Mouse (Mus musculus) CH12.LX (cell line): ENCODE data around the gene Fam178b.
A peak's percentile ranks its signal among the peaks of the same experiment; 100 is the strongest.

Source experiments
- CTCF ChIP-seq, 2 experiments: IDR thresholded peaks in 1 of 2; conservative IDR thresholded peaks in 1 of 2; 2 replicates each; pipeline ENCODE4 v1.5.1; 2011 to 2012; ENCODE audit warnings: low read depth in 2 of 2, low read length in 2 of 2, improper control_type of control experiment in 1 of 2, inconsistent platforms in 1 of 2, mild to moderate bottlenecking in 1 of 2, moderate library complexity in 1 of 2
- E2F4 ChIP-seq: IDR thresholded peaks from 2 replicates; pipeline ENCODE4 v1.6.1; 2011; ENCODE audit warnings: low read depth, low read length, improper control_type of control experiment; ENCODE audit not compliant: insufficient replicate concordance
- EP300 ChIP-seq: IDR thresholded peaks from 2 replicates; pipeline ENCODE4 v1.6.1; 2011; ENCODE audit warnings: low read length, improper control_type of control experiment
- MAFK ChIP-seq: IDR thresholded peaks from 2 replicates; pipeline ENCODE4 v1.6.1; 2011; ENCODE audit warnings: low read length, improper control_type of control experiment; ENCODE audit not compliant: insufficient replicate concordance
- MAZ ChIP-seq: IDR thresholded peaks from 2 replicates; pipeline ENCODE4 v1.6.1; 2012; ENCODE audit warnings: low read depth, mild to moderate bottlenecking, inconsistent platforms, low read length, improper control_type of control experiment, moderate library complexity
- MYC ChIP-seq: IDR thresholded peaks from 2 replicates; pipeline ENCODE4 v1.6.1; 2011; ENCODE audit warnings: low read depth, mild to moderate bottlenecking, improper control_type of control experiment, low read length
- POLR2A ChIP-seq: IDR thresholded peaks from 2 replicates; pipeline ENCODE4 v1.6.1; 2011; ENCODE audit warnings: low read depth, mild to moderate bottlenecking, improper control_type of control experiment, low read length
- SMC3 ChIP-seq: IDR thresholded peaks from 2 replicates; pipeline ENCODE4 v1.6.1; 2011; ENCODE audit warnings: low read depth, low read length, improper control_type of control experiment

GRCm38 (mm10) chr1:36634940-36635339 lies 48.0 kb downstream of the Fam178b start:
- TF ChIP-seq CTCF (conservative IDR thresholded peaks at IDR 0.05 in 1 of 2, IDR thresholded peaks at IDR 0.05 in 1 of 2; ENCODE audit: low read depth in 2 of 2, low read length in 2 of 2) (peak; percentile 69 to 93; a peak in 3 of 4 replicates), MAFK (no peak), EP300 (no peak), SMC3 (peak; percentile 98), E2F4 (no peak), MAZ (no peak), POLR2A (no peak), MYC (no peak)
